Mouse (Mus musculus) bone marrow macrophage, adult 2 months (primary cell): ENCODE data around the gene St3gal6. TPM values are rescaled to one million over a fixed set of nuclear protein-coding genes. Genes with fewer than 3 reads are reported as not detected.

Experiments
- H3K27ac ChIP-seq: 2 replicates; pipeline ENCODE4 v1.5.1; 2012; ENCODE audit warnings: low read depth, low read length; ENCODE audit not compliant: insufficient read depth
- H3K4me1 ChIP-seq: 2 replicates; pipeline ENCODE4 v1.6.1; 2012; ENCODE audit warnings: low read length; ENCODE audit not compliant: control insufficient read depth, insufficient read depth
- H3K4me3 ChIP-seq: 2 replicates; pipeline ENCODE4 v1.5.1; 2012; ENCODE audit warnings: mild to moderate bottlenecking, low read length, moderate library complexity; ENCODE audit not compliant: insufficient read depth
- CTCF ChIP-seq: IDR thresholded peaks from 2 replicates; pipeline ENCODE4 v1.5.1; 2012; ENCODE audit warnings: low read depth, mild to moderate bottlenecking, low read length, moderate library complexity
- POLR2A ChIP-seq: IDR thresholded peaks from 2 replicates; pipeline ENCODE4 v1.6.1; 2012; ENCODE audit warnings: mild to moderate bottlenecking, low read depth, low read length, borderline replicate concordance
- polyA plus RNA-seq: library from polyadenylated mRNA; stranded (reverse); fragments of >200 nt; gene quantifications from 2 replicates; pipeline ENCODE4 v1.2.4, GENCODE M21; 2012; ENCODE audit not compliant: missing spikeins, insufficient read depth, insufficient read length

St3gal6 gene
- polyA plus RNA-seq, 1 experiment: 8.5 TPM

DNA sequence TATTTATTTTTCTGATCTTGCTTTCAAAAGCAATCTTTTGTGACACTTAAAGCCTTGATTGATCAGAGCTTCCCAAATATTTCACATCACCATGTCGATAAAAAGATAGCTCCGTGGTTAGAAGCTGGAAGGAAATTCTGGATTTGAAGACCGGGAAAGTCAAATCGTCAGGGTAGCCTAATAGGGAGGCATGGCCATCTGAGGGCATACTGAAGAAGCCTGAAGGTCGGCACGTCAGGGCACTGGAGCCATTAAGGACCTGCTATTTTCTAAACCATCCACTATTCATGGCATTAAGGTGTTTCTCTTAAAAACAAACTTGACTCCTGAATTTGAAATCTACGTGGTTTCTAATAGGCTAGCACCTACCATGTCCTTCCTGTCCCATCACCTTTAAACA is 2.1 kb downstream of the St3gal6 start:
- Histone ChIP-seq H3K27ac (no peak overlapping the region), H3K4me1 (no peaks in the 10 kb centered on the region), H3K4me3 (no peak overlapping the region)
- TF ChIP-seq POLR2A (no peak), CTCF (no peak)

DNA sequence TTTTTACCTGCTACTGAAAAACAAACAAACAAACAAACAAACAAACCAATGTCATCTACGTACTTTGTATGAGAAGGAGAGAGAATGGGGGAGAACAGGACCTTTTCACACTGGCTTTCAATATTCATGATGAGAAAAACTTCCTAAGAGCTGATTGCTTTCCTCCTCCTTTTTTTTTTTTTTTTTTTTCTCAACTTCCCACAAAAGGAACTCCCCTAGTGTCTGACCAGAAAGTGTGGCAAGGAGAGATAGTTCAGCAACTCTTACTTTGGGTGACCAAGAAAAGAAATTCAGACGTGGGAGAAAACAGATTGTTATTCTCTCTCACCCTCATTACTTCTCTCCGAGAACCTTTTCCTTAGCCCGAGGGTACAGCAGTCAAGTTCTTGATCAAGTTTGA is 2.9 kb downstream of the St3gal6 start:
- TF ChIP-seq CTCF (no peak), POLR2A (no peak)
- Histone ChIP-seq H3K4me1 (no peaks in the 10 kb centered on the region), H3K27ac (no peak overlapping the region), H3K4me3 (no peak overlapping the region)

DNA sequence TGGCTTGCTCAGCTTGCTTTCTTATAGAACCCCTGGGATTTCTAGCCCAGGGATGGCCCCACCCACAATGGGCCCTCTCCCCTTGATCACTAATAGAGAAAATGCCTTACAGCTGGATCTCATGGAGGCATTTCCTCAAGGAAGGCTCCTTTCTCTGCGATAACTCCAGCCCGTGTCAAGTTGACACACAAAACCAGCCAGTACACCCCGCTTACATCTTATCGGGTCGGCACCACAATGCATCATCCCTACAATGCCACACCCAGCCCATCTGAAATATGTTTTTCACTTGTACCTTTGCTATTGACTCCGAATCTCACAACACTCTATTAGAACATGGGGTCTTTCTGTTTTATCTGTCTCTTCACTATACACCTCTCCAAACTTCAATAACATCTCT is 3.6 kb downstream of the St3gal6 start:
- H3K4me1 ChIP-seq: no peaks in the 10 kb centered on the region
- no peak overlapping the region for H3K4me3 ChIP-seq
- TF ChIP-seq CTCF: no peak
- no peak for TF ChIP-seq POLR2A
- no peak overlapping the region for H3K27ac ChIP-seq

DNA sequence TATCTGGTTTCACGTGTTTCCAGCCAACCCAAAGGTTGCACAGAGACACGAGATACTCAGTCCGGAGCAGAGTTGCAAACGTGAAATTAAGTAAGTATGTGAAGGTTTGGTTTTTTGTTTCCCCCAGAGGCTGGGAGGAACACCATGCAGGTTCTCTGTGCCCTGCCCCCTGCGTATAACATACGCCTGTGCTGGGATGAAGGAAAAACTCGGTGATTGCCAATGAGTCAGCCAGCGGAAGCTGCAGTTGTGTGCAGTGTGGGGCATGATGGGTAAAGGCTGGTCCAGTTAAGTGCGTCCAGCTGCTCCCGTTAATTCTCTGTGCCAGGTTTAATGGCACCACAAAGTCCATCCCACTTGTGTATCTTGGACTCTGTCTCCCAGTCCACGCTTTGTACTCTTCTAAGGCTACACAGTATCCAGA is 4.4 kb downstream of the St3gal6 start:
- TF ChIP-seq POLR2A (no peak), CTCF (no peak)
- Histone ChIP-seq H3K27ac (no peak overlapping the region), H3K4me3 (no peak overlapping the region)

DNA sequence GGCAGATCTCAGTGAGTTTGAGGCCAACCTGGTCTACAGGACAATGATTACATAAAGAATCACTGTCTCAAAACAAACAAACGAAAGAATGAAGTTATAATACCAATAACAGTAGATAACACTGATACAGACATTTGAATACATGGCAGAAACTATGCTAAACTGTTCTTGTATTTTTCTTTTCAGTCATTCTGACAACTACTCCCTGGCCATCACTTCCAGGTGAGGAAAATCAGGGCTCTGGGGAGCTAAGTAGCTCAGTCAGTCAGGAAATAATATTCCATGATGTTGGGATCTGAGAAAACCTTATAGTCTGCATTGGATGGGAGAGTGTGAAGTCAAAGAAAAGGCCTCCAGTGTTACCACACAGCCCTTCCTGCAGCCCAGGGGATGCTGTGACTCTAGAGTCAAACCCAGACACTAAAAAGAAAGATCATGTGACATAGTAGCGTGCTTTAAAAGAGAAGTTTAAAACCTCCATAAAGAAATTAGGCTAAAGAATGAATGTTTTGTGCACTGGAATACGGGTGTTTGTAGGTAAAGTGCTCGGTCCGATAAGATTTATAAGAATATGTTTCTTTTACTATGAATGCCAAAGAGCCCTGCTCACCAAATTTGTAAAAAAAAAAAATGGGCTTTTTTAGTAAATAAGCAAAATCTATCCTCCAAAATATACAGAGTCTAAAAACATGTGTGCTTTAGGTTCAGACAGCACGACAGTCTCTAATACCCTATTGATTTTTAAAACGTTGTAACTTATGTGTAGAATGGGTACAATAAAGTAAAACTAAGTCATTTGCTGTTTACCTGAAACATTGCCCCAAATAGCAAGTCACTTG is 6.9 kb downstream of the St3gal6 start:
- no peak overlapping the region for H3K27ac ChIP-seq
- H3K4me3 ChIP-seq: no peak overlapping the region
- no peak for TF ChIP-seq POLR2A
- TF ChIP-seq CTCF: no peak
- peaks cover 4% of the 10 kb centered on the region for H3K4me1 ChIP-seq

More for the DNA sequence above, 4.4 kb downstream of the St3gal6 start:
- H3K4me1 ChIP-seq: no peaks in the 10 kb centered on the region

DNA sequence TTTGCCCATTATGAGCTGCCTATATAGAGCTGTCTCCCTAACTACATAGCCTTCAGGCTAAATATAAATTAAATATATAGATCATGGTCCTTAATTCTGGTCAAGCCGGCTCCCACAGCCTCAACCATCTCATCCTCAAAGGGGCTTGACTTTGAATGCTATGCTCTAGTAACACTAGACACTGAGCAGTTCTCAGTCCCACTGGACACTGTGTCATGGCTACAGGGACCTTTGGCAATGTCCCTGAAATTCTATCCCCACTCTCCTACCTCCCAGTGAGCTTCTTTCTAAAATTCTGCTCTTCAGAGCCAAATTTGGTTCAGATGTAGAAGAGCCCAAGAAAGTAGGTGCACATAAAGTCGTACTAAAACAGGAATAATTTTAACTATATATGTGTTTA is 7.9 kb downstream of the St3gal6 start:
- peaks cover 8% of the 10 kb centered on the region for H3K4me1 ChIP-seq

DNA sequence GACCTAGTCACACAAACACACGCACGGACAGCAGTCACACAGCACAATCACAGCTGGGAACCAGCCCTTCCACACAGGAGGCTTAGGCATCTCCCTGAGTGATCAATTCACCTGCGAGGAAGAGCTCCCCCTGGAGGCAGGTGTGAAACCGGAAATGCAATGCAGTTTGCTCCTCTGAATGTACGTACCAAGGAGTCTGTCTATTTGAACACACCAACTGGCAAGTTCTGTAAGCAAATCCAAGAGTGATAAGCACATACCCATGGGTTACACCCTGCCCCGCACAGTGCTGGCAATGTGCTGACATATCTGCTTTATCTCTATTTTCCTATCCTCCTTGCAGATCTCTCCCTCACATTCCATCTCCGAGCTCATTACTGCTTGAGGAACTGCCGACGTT is 9.5 kb downstream of the St3gal6 start:
- peaks cover 10% of the 10 kb centered on the region for H3K4me1 ChIP-seq
- no peak overlapping the region for H3K4me3 ChIP-seq
- TF ChIP-seq POLR2A (no peak), CTCF (peak; percentile 52)
- H3K27ac ChIP-seq: no peak overlapping the region

More for the DNA sequence above, 7.9 kb downstream of the St3gal6 start:
- Histone ChIP-seq H3K27ac (no peak overlapping the region), H3K4me3 (no peak overlapping the region)
- TF ChIP-seq CTCF (no peak), POLR2A (no peak)

DNA sequence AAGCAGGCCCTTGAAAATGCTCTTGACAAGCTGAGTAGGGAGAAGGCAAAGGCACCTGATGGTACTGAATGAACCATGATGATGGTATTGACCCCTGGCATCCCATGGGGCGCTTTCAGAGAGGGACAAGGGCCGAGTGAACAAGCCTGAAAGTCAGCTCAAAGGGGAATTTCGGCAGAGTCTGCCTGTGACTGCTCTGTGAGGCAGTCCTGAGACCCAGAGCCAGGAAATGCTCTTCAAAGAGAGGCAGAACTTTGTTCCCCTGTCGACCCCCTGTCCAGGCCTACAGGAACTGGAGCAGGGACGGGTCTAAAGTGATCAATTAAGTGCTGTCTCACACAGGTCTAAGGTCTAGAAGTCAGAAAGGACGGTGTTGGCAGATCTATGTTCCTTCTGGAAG is 10.3 kb downstream of the St3gal6 start:
- Histone ChIP-seq H3K4me3 (no peak overlapping the region), H3K4me1 (peaks cover 17% of the 10 kb centered on the region)

DNA sequence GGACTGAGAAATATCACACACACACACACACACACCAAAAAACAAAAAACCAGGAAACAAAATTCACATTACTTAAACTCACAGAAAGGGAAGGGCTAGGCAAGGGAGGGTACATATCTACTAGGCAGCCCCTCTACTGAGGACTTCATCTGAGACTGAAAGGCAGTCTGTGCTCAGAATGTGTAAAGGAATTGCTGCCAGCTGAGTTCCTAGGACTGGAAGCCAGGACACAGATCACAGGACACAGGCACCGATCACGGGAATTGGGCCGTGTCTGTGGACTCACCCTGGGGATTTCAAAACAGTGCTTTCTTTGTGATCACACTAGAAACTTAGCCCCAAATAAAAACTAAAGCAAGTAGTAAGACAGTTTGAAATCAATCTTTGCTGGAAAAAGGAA is 11.2 kb downstream of the St3gal6 start:
- Histone ChIP-seq H3K4me3 (no peak overlapping the region), H3K27ac (no peak overlapping the region), H3K4me1 (peaks cover 18% of the 10 kb centered on the region)
- TF ChIP-seq POLR2A: no peak
- no peak for TF ChIP-seq CTCF

More for the DNA sequence above, 10.3 kb downstream of the St3gal6 start:
- TF ChIP-seq CTCF: no peak
- no peak for TF ChIP-seq POLR2A
- H3K27ac ChIP-seq: no peak overlapping the region

DNA sequence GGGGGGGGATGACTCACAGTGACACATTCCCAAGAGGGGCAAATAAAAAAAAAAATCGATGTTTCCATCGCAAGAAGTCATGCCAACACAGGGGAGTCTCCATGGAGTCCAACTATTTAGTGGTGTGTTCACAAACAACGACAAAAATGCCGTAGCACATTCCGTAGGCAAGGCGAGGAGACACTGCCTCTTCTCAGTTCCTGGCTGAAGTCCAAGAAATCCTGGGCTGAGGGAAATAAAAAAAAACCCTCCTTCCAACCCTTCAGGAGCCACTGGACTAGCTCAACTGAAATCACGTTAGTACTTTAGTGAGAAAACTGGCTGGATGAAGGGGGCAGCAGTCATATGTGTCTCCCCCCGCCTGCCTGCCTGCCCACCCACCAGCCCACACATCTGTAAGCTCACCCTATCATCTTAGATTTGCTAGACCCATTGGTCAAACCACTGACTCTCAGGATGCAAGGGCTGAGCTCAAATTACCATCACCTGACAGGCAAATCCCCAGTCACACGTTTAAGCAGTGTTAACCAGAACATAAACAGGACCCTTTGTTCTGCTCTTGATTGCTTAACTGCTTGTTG is 11.8 kb downstream of the St3gal6 start:
- TF ChIP-seq CTCF: no peak
- no peak for TF ChIP-seq POLR2A
- no peak overlapping the region for H3K4me3 ChIP-seq
- no peak overlapping the region for H3K27ac ChIP-seq
- H3K4me1 ChIP-seq: peaks cover 23% of the 10 kb centered on the region
